Comparison of ENCODE assay signal across 44 mouse cellular contexts in genomic region chr2:76378646-76379045, GRCm38 (mm10). TPM values are rescaled to one million over a fixed set of nuclear protein-coding genes. Genes with fewer than 3 reads are reported as not detected.
"Had no signal": no experiment of that assay in that cellular context is flagged by ENCODE, and none has a peak within 500 bp of the region (broad histone marks: within the 10 kb centered on the region; RNA-seq: fewer than 3 reads in every experiment).

No protein-coding gene starts in this region.

- H3K27me3 ChIP-seq: limb, embryonic 12.5 days; limb, embryonic 13.5 days; limb, embryonic 15.5 days; liver, embryonic 12.5 days; liver, embryonic 13.5 days; liver, embryonic 15.5 days; lung, embryonic 15.5 days; megakaryocyte, embryonic 14.5 days; midbrain, embryonic 12.5 days; midbrain, embryonic 13.5 days; midbrain, embryonic 15.5 days; neural tube, embryonic 12.5 days had no signal

- H3K4me1 ChIP-seq: limb, embryonic 10.5 days; limb, embryonic 12.5 days; limb, embryonic 13.5 days; limb, embryonic 15.5 days; liver, embryonic 12.5 days; liver, embryonic 13.5 days; liver, embryonic 15.5 days; lung, embryonic 15.5 days; megakaryocyte, embryonic 14.5 days; midbrain, embryonic 10.5 days; midbrain, embryonic 12.5 days; midbrain, embryonic 13.5 days; midbrain, embryonic 15.5 days; neural tube, embryonic 12.5 days had no signal

- H3K9ac ChIP-seq: limb, embryonic 12.5 days; limb, embryonic 13.5 days; limb, embryonic 15.5 days; liver, embryonic 12.5 days; liver, embryonic 13.5 days; liver, embryonic 14.5 days; liver, embryonic 15.5 days; liver, postnatal 0 days; lung, embryonic 14.5 days; lung, embryonic 15.5 days; midbrain, embryonic 12.5 days; midbrain, embryonic 13.5 days; midbrain, embryonic 15.5 days; neural tube, embryonic 12.5 days had no signal

- DNase-seq: left cerebral cortex, postnatal 4 days; liver; liver, embryonic 13.5 days; liver, postnatal 0 days; lung, adult 18-20 months; lung, adult 2 months; lung, embryonic 14.5 days; lung, postnatal 10 days; lung, postnatal 14 days; lung, postnatal 36 days; lung, postnatal 4 days; midbrain, embryonic 14.5 days had no signal

- H3K27ac ChIP-seq: limb, embryonic 10.5 days; limb, embryonic 12.5 days; limb, embryonic 13.5 days; limb, embryonic 15.5 days; liver, embryonic 12.5 days; liver, embryonic 13.5 days; liver, embryonic 14.5 days; liver, embryonic 15.5 days; lung, embryonic 15.5 days; macrophage; midbrain, embryonic 10.5 days; midbrain, embryonic 12.5 days; midbrain, embryonic 13.5 days; midbrain, embryonic 15.5 days; neural tube, embryonic 12.5 days had no signal

- H3K4me3 ChIP-seq: limb, embryonic 10.5 days; limb, embryonic 12.5 days; limb, embryonic 13.5 days; limb, embryonic 15.5 days; liver, embryonic 12.5 days; liver, embryonic 13.5 days; liver, embryonic 15.5 days; lung, embryonic 15.5 days; megakaryocyte, embryonic 14.5 days; midbrain, embryonic 10.5 days; midbrain, embryonic 12.5 days; midbrain, embryonic 13.5 days; midbrain, embryonic 15.5 days; myocyte; neural tube, embryonic 12.5 days had no signal

RNA-seq across cellular contexts. Expression of gene Cyct, which starts 18.4 kb away (rescaled TPM):
- total RNA-seq: left cerebral cortex, postnatal 10 days; left cerebral cortex, postnatal 14 days; left cerebral cortex, postnatal 25 days; left cerebral cortex, postnatal 36 days; left cerebral cortex, postnatal 4 days; liver, adult 2 months; megakaryocyte progenitor cell, adult 5-6 weeks; megakaryocyte, adult 5-6 weeks; megakaryocyte-erythroid progenitor cell, adult 5-6 weeks; midbrain, postnatal 0 days; monocyte, adult 5-6 weeks had no signal
- polyA plus RNA-seq: limb, embryonic 10.5 days; limb, embryonic 11.5 days; limb, embryonic 12.5 days; limb, embryonic 13.5 days; limb, embryonic 15.5 days; liver, adult 2 months; liver, embryonic 12.5 days; liver, embryonic 13.5 days; liver, embryonic 14.5 days; liver, embryonic 15.5 days; liver, embryonic 16.5 days; liver, postnatal 0 days; lung, adult 2 months; lung, embryonic 14.5 days; lung, embryonic 15.5 days; lung, embryonic 16.5 days; lung, postnatal 0 days; macrophage; midbrain, embryonic 10.5 days; midbrain, embryonic 11.5 days; midbrain, embryonic 12.5 days; midbrain, embryonic 13.5 days; midbrain, embryonic 14.5 days; myocyte; neural tube, embryonic 11.5 days; neural tube, embryonic 12.5 days had no signal

RNA-seq across cellular contexts. Expression of gene Osbpl6, which starts 27.7 kb away (rescaled TPM):
- total RNA-seq: megakaryocyte-erythroid progenitor cell, adult 5-6 weeks; monocyte, adult 5-6 weeks had no signal
- polyA plus RNA-seq: macrophage had no signal

RNA-seq across cellular contexts. Expression of gene Pde11a, which starts 40.1 kb away (rescaled TPM):
- total RNA-seq: liver, adult 2 months; megakaryocyte progenitor cell, adult 5-6 weeks; megakaryocyte-erythroid progenitor cell, adult 5-6 weeks; monocyte, adult 5-6 weeks had no signal
- polyA plus RNA-seq: liver, adult 2 months; liver, embryonic 13.5 days; liver, embryonic 15.5 days; lung, adult 2 months; macrophage; midbrain, embryonic 11.5 days; myocyte had no signal
